Mouse (Mus musculus) thymus, postnatal 0 days (tissue): ENCODE measurements around the gene Ugt1a2. TPM values are rescaled to one million over a fixed set of nuclear protein-coding genes. Genes with fewer than 3 reads are reported as not detected.

Source experiments
- DNase-seq: peaks from one replicate; pipeline ENCODE4 v3.0.0-alpha.2; 2015; ENCODE audit warnings: low spot score
- polyA plus RNA-seq: library from polyadenylated mRNA; unstranded; fragments of >200 nt; fragmentation: Nextera tagmentation; extraction: Ambion mirVana; gene quantifications from 2 replicates; pipeline ENCODE4 v1.2.1, GENCODE M21; 2015

Gene Ugt1a2
- polyA plus RNA-seq, 1 experiment from 2014 or later, result 0.13 TPM

DNA sequence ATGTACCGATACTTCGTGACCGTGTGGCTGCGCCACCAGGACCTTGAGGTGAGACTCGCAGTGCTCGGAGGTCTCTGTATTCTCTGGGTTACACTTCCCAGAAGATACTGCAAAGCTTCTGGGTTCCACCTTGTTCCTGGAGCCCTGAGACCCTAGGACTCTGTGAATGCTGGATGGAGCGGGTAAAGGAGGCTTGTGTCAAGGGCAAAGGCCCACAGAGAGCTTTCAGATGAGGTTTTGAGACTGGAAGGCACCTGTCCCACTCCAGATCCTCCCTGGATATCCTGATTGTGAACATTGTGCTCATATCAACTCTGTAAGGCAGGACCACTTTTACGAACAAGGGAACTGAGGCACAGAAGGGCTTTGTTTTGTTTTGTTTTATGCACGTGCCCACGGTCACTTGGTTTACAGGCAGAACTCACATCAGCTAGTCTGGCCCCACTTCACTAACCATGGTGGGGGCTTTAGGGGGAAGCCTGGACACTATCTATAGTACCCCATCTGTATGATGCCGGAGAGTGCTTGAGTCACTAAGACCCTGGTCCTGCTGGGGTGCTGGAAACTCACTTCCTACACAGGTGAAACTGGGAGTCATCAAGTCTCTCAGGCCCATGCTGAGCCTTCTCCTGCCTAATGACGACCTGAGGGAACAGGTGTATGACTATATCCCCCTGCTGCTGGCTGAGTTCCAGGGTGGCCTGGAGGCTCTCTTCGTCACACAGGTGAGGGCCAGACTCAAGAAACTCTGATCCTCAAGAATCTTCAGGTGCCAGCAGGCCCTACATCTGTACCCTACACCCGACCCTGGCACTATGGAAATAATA is 33.2 kb downstream of the Ugt1a2 start:
- no peak for DNase-seq

DNA sequence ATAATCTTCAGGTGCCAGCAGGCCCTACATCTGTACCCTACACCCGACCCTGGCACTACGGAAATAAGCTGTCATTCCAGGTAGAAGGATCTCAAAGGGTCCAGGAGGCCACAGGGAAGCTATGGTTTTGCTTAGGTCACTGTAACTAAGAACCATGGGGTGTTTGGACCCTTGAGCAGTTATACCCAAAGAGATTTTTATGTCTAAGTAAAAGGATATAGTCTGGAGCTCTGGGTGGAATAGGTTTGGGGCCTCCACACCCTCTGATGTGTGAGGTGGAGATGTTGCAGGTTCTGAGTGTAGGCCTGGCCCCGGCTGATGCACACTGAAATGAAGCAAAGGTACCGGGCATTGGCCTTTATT is 33.8 kb downstream of the Ugt1a2 start:
- no peak for DNase-seq

DNA sequence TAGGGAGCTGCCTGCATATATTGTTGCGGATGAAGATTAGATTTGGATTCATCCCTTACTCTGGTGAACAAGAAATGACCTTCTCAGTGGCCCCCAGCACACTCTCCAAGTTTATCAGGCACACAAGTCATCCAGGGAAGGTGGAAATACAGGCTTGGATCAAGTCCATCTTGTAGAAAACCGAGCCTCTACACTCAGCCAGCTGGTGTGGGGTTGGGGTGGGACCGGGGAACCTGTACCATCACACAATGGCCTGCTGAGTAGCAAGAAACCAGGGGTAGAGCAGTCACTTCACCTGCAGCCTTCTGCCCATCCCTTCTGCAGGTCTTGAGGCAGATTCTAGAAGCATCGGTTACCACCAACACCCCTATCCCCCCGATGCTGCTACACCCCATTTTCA is 34.2 kb downstream of the Ugt1a2 start:
- DNase-seq, result no peak

DNA sequence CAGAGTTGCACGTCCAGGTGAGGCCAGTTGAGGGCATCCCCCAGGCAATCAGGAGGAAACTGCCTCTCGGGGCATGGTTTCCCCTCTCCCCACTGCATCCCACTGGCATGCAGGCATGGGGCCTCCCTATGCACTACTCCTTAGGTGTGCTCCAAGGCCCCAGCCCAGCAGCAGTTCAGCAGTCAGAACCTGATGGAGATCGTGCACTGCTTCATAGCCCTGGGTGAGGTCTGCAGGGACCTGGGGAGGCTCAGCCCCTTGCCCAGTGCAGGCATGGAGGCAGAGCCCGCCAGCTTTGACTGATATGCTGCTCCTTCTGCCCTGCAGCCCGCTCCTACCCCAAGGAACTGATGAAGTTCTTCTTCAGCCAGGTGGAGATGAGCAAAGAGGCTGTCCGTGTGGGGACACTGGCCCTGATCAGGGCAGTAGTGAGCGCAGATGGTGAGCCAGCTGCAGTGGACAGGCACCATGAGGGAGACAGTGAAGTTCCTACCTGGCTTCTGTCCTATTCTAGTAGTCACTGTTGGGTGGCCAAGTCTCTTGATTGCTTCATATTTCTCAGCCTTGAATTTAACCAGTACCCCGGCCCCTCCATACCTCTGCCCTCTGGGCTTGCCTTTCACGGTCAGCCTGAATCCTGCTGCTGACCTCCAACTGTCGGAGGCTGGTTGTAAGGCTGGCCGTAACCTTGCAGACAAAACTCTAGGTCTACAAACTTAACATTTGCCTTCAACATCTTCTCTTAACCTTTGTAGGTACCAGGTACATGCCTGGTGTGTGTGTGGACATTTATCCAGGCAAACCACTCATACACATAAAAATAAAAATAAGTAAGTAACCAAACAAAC is 34.9 kb downstream of the Ugt1a2 start:
- DNase-seq, result no peak

DNA sequence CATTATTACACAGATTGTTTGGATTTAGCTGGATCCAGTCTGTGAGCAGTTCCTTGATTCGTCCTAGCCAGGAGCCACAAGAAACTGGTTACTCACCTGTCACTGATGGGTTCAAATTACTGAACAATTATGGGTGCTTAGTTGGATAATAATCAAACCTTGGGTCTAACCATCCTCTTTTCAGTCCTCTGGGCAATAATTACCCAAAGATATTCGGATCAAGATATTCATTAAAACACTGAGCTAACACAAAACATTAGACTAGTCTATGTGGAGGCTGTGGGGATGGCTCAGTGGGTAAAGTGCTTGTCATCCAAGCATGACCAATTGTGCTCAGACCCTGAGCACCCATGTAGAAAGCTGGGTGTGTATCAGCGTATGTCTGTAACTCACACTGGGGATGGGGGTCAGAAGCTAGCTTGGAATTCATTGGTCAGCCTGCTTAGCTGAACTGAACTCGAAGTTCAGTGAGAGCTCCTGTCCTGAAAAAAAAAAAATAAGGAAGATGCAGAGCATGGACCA is 35.6 kb downstream of the Ugt1a2 start:
- no peak for DNase-seq

DNA sequence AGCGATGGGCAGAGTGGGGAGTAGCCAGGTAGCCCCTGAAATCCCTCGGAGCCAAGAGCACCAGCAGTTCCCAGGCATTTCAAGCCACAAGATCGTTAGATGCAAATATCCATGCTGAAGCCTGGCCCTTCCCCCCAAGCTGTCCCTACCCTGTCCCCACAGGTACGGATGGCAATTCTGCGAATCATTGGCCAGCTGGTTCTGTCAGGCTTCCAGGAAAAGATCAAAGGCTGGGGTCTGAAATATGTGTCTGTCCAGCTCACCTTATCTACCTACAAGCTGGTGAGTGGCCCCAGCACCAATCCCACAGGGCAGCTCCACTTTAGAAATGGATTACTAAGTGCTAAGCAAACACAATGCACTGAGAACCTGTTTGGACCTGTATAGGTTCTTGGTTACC is 36.9 kb downstream of the Ugt1a2 start:
- DNase-seq, result no peak

DNA sequence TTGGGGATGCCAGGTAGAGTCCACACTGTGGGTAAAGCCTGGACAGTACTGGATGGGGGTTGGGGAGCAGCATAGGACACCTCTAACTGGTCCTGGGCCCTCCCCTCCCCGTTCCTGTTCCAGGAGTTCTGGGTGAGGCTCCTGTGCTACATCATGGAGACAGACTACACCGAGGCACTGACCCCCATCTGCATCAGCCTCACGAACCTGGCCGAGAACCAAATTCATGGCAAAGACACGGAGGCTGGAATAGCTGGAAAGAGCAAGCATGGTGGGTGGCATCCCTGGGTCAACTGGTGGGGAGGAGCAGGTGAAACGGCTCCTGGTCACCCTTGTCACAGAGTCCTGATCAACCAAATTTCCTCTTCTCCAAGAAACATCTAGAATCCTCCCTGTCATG is 38.4 kb downstream of the Ugt1a2 start:
- no peak for DNase-seq

DNA sequence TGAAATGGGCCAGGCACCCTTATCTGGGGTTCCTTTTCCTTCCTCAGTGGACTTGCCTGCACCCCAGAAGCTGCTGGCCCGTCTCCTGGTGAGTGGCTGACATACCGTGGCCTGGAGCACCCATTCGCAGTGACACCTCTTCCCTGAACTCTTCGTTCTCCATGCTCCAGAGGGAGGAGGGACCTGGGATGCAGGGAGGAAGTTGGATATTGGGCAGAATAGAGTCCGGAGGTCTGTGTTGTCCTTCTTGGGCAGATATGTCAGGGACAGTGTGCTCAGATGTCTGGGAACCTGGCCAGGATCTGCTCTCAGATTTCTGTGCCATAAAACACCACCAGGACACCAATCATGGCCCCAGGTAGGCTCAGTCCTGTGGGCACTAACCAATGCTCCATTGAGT is 39.7 kb downstream of the Ugt1a2 start:
- no peak for DNase-seq

DNA sequence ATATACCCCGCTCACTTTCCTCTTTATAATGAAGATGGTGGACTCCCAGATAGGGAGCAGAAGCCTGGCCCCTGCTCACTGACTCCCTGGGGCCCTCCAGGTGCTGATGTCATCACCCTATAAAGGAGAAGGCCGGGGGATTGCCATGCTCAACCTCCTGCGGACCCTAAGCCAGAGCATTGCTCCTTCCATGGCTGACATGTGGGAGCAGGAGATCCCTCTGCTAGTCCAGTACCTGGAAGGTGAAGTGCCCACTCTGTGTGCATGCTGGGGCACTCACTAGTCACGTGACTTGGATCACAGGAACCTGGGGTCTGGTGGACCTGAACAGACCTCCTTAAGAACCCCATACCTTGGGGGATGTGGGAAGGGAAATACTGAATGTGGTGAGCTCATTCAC is 40.2 kb downstream of the Ugt1a2 start:
- no peak for DNase-seq

DNA sequence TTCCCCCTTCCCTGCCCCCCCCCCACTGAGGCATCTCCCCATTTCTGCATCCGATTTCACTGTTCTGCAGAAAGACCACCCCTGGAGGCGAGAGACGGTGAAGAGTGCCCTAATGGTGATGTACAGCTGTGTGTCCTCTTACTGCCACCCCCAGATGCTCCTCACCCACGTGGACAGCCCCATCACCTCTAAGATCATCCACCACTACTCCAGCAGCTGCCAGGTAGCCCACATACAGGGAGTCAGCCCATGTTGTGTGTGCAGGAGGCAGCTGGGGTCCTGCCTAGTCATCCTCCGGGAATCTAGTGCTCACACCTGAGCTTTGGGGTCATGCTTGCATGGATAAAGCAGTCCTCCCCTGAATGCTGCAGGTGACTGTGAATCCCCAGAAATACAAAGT is 43.5 kb downstream of the Ugt1a2 start:
- no peak for DNase-seq

DNA sequence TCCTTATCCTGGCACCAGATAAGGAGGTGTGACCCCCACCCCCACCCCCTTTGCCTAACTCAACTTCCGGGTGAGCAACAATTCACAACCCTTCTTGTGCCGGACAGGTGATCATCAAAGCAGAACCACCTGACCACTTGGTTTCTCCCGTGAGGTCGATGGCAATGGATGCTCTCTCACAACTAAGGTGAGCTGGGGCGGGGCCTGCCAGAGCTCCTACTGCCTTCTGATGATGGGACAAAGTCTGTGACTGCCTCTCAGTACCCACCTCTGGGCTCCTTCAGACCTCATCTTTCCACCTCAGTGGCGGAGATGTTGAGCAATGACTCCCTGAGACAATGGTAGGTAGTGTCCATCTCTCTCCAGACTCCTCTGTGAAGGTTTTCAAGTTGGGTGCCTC is 45.5 kb downstream of the Ugt1a2 start:
- no peak for DNase-seq

DNA sequence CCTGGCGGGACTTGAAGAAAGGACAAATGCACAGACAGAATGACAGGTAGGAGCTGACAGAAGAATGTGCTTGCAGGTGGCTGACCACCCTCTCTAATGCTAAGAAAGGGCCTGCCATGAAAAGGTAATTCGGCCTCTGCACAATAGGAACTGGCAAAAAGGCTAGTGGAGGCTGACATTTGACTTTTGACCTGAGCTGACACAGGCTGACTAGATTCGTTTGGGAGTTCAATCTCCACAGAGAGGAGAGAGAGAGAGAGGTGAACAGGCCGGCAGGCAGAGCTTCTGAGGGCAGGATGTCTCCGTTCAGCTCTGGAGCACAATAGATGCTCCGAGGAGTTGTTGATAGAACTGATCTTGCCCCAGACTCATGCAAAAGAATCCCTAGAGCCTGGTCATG is 46.0 kb downstream of the Ugt1a2 start:
- no peak for DNase-seq

DNA sequence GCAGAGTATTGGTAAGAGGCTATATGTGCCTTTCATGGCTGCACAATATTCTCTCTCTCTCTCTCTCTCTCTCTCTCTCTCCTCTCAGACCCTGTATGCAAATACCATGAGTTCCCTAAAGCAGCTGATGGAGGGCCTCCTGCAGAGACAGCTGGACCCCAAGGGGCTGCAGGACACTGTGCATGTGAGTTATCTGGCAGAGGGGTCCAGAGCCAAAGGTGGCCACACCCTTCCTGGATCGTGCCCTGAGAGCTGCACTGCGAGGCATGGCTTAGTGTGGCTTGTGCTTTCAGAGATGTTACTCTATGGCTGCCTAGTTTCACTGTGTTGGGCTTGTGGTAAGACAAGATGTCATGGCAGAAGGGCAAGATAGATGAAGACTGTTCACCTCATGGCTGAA is 47.3 kb downstream of the Ugt1a2 start:
- no peak for DNase-seq

DNA sequence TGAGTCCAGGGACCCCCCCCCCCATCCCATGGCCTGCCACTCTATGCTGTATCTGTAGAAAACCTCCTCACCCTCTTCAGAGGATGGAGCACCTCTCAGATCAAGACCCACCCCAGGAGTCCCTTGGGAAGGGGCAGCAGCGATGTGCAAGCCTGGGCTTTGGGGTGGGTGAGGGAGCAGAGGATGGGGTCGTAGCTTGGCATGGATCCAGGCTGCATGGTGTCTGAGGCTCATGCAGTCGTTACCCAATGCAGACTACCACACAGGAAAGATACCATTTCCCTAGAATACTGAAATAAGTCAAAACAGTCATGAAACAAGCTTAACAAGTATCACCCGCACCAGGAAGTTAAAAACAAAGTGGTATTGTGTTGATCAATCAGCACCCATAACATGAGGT is 48.3 kb downstream of the Ugt1a2 start:
- DNase-seq, result no peak

DNA sequence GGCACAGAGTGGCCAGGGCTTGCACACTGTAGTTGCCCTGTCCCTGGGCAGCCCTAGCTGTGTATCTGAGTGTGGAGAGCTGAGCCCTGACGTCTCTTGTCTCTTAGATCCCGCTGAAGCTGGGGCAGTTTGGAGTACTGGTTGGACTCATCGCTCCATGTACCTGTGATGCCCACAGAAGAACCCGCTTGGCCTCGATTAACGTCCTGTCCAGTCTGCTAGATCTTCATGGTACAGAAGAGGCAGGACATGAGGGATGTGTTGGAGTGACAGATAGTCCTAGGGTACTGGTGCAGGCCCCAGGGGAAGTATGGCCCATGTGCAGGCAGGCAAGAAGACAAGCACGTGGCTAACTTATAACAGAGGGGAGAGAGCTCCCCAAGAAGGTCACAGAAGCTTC is 49.2 kb downstream of the Ugt1a2 start:
- DNase-seq, result no peak

DNA sequence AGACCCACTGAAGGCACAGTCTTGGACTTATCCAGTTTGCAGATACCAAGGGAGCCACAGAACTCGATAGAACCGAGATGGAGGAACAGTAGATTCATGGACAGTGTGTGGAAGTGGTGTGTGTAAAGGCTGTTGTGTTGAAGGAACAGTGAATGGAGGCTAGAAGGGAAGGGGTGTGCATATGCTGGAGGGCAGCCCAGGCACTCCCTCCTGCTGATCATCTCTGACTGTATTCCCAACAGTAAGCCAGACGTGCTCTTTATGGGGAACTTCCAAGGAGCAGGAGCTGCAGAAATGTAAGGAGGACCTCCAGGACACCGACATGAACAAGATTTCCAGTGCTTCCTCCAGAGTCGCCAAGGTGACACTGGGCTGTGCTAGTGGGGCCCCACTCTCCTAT is 49.6 kb downstream of the Ugt1a2 start:
- no peak for DNase-seq

DNA sequence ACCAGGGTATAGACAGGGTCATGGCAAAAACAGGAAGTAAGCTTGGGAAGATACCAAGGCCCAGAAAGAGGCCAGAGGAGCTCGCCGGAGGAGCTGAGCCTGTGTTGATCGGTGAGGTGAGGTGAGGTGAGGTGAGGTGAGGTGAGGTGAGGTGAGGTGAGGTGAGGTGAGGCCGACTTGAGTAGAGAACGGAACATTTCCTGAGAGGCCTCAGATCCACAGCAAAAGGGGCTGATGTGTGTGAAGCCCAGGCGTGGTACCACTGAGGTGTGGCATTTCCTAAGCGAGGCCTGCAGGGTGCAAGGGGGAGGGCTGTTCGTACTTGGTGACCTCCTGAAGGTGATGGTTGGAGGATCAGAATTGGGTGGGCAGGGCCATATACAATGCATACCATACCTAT is 52.7 kb downstream of the Ugt1a2 start:
- no peak for DNase-seq

DNA sequence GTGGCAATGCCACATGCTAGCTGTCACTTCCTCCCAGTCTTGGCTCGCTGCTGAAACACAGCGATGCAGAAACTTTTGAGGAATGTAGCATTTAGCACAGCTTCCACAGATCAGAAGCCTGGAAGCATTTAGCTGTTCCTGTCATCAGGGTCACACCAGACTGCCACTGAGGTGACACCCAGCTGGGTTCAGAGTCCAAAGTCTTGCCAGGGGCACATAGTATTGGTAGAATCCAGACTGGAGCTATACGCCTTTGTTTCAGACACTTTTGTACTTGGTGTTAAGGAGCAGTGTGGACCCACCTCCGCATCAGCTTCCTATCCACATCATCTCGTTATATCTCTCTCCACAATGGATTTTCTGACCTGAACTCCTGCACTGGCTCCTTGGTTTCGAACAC is 53.1 kb downstream of the Ugt1a2 start:
- no peak for DNase-seq

DNA sequence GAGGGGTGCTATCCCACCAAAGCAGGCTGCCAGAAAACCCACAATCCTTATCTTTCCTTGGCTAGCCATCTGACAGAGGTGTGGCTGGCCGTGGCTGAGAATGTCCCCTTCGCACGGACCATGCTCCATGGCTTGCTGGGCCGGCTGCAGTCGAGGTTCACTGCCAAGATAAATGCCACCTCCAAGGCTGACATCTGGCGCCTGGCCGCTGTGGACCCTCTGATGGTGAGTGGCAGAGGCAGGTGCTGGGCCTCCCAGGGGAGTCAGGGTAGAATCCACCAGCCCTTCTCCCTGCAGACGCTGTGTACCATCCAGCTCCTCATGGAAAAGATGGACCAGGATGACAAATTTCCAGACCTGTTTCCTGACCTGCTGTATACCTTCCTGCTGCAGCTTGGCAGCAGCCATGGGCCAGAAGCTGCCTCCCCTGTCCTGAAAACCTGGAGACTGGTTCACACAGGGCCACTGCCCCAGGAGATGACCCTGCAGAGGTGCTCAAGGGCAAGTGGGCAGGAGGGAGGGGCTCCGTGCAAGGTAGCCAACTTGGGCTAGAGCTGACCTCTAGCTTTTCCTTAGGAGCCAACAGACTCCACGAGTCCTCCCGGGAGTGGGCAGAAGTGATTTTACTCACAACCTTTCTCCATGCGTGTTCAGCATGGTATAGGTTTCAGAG is 54.5 kb downstream of the Ugt1a2 start:
- no peak for DNase-seq

DNA sequence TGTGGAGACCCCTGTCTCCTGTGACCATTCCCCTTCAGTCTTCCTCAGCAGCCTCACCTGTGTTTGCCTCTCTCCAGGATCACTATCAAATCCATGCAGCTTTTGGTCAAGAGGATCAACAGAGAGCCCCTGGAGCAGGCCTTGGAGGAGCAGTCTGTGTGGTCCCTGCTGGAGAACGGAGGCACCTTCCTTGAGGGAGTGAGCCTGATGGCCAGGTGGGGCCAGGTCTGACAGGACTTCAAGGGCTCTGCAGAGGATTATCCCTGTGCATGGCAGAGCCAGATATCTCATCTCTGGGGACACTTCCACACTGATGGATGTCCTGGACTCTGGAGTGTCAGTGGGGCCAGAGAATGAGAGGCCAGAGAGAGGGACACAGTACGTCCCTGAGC is 55.1 kb downstream of the Ugt1a2 start:
- no peak for DNase-seq

DNA sequence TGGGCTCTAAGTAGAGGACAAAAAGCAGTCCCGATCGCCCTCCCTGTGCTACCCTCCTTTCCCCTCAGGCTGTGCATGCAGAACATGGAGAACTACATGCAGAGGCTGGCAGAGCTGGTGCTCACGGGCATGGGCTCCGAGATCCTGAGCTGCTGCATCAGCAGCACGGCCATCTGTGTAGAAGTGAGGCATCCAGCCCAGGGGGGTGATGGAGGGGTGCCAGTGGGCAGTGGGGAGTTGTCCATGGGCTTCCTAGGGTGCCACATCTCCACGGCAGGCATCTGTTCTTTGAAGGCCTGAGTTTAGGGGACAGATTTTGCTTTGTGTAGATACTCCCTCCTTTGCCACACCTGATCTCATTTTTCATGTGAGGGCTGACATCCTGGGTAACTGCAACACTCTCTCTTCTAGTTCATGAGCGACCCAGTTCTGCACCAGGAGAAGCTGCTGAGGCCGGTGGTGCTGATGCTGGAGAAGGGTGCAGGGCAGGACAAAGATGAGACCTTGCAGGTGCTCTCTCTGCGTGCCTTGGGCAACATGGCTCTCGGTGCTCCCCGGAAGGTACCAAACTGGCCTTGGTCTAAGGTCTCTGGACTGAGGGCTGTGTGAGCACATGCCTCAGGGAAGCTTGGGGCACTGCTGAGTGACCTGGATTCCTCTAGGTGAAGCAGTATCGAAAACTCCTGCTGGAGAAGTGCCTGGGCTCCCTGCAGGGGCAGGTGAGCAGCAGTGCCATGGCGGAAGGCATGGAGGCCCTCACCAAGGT is 55.8 kb downstream of the Ugt1a2 start:
- no peak for DNase-seq
